Mouse (Mus musculus) thymus, adult 2 months (tissue): Measurements from ENCODE around the gene Bhlhe23. TPM values are rescaled to one million over a fixed set of nuclear protein-coding genes. Genes with fewer than 3 reads are reported as not detected.

Experiments used
- DNase-seq: peaks from one replicate; pipeline ENCODE4 v3.0.0; 2021
- H3K27ac ChIP-seq: fragments of 200-500 bp; 2 replicates; pipeline ENCODE4 v1.5.1; 2012; ENCODE audit warnings: low read length, control low read depth; ENCODE audit not compliant: control insufficient read depth, insufficient read depth
- H3K27me3 ChIP-seq: fragments of 200-500 bp; 2 replicates; pipeline ENCODE4 v1.6.1; 2012; ENCODE audit warnings: mild to moderate bottlenecking, low read length, moderate library complexity, mixed read lengths; ENCODE audit not compliant: control insufficient read depth, insufficient read depth
- H3K36me3 ChIP-seq: fragments of 200-500 bp; 2 replicates; pipeline ENCODE4 v1.6.1; 2012; ENCODE audit warnings: mild to moderate bottlenecking, low read length, moderate library complexity; ENCODE audit not compliant: control insufficient read depth, insufficient read depth
- H3K4me1 ChIP-seq: fragments of 200-500 bp; replicated peaks from 2 replicates; pipeline ENCODE4 v1.6.1; 2012; ENCODE audit warnings: low read length; ENCODE audit not compliant: control insufficient read depth, insufficient read depth
- H3K4me3 ChIP-seq: fragments of 200-500 bp; 2 replicates; pipeline ENCODE4 v1.5.1; 2012; ENCODE audit warnings: mild to moderate bottlenecking, low read length, control low read depth, moderate library complexity; ENCODE audit not compliant: control insufficient read depth, insufficient read depth
- CTCF ChIP-seq: fragments of 200-500 bp; IDR thresholded peaks from 2 replicates; pipeline ENCODE4 v1.5.1; 2012; ENCODE audit warnings: mild to moderate bottlenecking, control low read depth, low read length, moderate library complexity, borderline replicate concordance; ENCODE audit not compliant: control insufficient read depth, poor library complexity, insufficient read depth; ENCODE audit errors: extremely low read depth
- POLR2A ChIP-seq: fragments of 200-500 bp; IDR thresholded peaks from 2 replicates; pipeline ENCODE4 v1.6.1; 2012; ENCODE audit warnings: mild to moderate bottlenecking, low read length, control low read depth, moderate library complexity; ENCODE audit not compliant: control insufficient read depth, poor library complexity, insufficient read depth; ENCODE audit errors: extremely low read depth
- WGBS: fragments of 180-500 bp; shearing (Covaris S2); methylation state at CpG from one replicate; pipeline ENCODE4 v1.1.7; 2018; 5-methylcytosine and 5-hydroxymethylcytosine counted together
- polyA plus RNA-seq: library from polyadenylated mRNA; depleted of rRNA; stranded (reverse); fragments of >200 nt; gene quantifications from 2 replicates; pipeline ENCODE4 v1.2.3, GENCODE M21; 2012

The Bhlhe23 gene
- polyA plus RNA-seq, 1 experiment = 0.16 TPM

DNA sequence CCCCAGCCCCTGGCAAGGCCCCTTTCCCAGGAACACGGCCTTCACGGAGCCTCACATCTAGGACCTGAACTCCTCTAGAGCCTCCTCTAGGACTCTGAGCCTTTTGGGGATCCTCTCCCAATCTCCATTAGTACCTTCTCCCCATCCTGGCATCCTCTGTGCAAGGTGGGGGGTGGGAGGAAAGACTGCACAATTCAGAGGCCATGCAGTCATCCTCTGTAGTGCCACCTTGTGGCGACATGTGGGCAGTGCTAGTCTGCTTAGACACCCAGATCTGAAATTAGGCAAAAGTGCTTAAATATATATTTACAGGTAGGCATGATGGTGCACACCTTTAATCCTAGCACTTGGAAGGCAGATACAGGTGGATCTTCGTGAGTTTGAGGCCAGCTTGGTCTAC lies 15.0 kb upstream of the Bhlhe23 start:
- no peaks in the 10 kb centered on the region for H3K27me3 ChIP-seq
- peak; percentile 50 for DNase-seq
- no peak for TF ChIP-seq POLR2A
- TF ChIP-seq CTCF = peak; percentile 67; the same call in 1 of the 2 replicates
- no peak overlapping the region for H3K27ac ChIP-seq
- H3K4me1 ChIP-seq = no peaks in the 10 kb centered on the region
- H3K4me3 ChIP-seq = no peak overlapping the region
- 43% methylated on average over 4 of the region's 4 CpGs for WGBS
- H3K36me3 ChIP-seq = no peaks in the 10 kb centered on the region

DNA sequence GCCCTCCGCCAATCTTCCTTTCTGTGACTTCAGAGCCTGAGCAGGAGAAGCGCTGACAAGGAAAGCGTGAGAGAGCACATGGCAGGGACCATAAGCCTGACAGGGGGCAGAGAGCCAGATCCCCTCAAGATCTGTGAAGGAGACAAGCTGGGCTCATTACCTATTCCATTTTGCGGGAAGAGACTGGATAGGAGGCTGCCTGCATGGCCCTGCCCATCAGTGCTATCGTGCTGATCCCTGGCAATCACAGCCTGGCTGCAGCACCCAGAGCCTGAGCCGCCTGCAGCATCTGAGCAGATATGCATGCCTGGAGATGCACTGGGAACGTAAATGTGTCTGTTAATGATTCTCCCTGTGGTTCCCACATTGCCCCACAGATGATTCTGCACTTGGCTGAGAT lies 12.1 kb upstream of the Bhlhe23 start:
- H3K4me3 ChIP-seq = no peak overlapping the region
- no peaks in the 10 kb centered on the region for H3K4me1 ChIP-seq
- no peak for DNase-seq
- H3K27me3 ChIP-seq = no peaks in the 10 kb centered on the region
- WGBS = 17% methylated on average over 7 of the region's 7 CpGs
- TF ChIP-seq POLR2A = no peak
- TF ChIP-seq CTCF = no peak
- no peaks in the 10 kb centered on the region for H3K36me3 ChIP-seq
- no peak overlapping the region for H3K27ac ChIP-seq

DNA sequence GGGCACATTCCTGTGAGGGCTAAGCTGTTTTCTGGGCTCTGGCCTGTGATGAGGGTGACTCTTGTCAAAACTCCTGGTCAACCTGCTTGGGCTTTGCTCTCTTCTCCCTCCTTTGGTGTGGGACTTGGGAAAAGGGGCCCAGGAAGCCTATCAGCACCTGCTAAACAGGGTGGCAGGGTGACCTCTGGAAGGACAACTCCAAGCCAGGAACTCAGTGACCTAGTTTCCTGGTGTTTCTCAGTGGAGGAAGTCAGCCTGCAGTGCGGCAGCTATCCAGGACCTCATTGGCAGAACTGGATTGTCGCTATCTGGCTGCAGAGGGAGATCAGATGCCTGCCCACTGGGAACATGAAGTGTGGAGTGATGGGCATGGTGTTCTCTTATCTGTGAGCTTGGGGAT lies 11.7 kb upstream of the Bhlhe23 start:
- 26% methylated on average over 2 of the region's 2 CpGs for WGBS
- no peak for TF ChIP-seq POLR2A
- TF ChIP-seq CTCF = no peak
- no peak overlapping the region for H3K4me3 ChIP-seq
- H3K27me3 ChIP-seq = no peaks in the 10 kb centered on the region
- H3K4me1 ChIP-seq = no peaks in the 10 kb centered on the region
- H3K27ac ChIP-seq = no peak overlapping the region
- no peaks in the 10 kb centered on the region for H3K36me3 ChIP-seq
- DNase-seq = no peak

DNA sequence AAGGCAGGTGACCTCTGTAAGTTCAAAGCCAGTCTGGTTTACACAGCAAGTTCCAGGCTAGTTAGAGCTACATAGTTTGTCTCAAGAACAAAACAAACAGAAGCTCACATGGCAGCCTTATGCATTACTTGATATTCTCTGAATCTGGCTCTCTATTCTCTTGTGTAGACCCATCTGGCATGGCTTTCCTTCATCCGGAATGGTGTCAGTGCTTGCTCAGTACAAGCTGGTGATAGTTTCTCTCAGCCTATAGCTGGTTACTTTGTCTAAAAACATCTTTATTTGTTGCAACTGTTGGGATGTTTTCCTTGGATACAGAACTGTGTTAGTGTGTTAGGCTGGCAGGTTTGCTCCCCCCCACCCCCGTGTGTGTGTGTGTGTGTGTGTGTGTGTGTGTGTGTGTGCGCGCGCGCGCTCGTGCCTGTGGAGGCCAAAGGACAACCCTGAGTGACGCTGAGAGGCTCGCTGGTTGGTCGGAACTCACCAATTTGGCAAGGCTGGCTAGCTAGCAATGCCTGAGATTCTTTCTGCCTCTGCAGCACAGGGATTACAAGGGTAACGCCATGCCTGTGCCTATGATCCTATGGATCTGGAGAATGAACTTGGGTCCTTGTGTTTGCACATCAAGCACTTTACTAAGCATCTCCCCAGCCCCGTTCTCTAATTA lies 11.0 kb upstream of the Bhlhe23 start:
- Histone ChIP-seq H3K27me3 (no peaks in the 10 kb centered on the region), H3K4me1 (no peaks in the 10 kb centered on the region), H3K4me3 (no peak overlapping the region), H3K27ac (no peak overlapping the region), H3K36me3 (no peaks in the 10 kb centered on the region)
- TF ChIP-seq POLR2A = no peak
- TF ChIP-seq CTCF = no peak
- WGBS = 83% methylated on average over 13 of the region's 13 CpGs
- DNase-seq = no peak

DNA sequence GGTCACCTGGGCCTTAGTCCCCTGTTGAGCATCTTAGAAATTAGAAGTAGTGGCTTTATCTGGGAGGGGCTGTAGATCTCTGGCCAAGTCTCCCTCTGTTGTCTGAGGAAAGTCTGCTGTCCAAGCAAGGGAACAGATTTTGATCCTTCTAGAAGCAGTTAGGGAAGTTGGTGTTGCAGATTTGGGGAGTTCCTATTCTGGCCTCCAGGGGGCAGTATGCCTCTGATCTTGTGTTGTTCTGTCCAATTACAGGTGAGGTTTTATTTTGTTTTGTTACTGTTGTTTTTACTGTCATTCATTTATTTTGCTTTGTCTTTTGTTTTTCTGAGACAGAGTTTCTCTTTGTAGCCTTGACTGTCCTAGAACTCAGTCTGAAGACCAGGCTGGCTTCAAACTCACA lies 10.0 kb upstream of the Bhlhe23 start:
- no peaks in the 10 kb centered on the region for H3K36me3 ChIP-seq
- no peaks in the 10 kb centered on the region for H3K27me3 ChIP-seq
- DNase-seq = peak; percentile 30
- no peak overlapping the region for H3K4me3 ChIP-seq
- no peak overlapping the region for H3K27ac ChIP-seq
- no peak for TF ChIP-seq CTCF
- TF ChIP-seq POLR2A = no peak
- H3K4me1 ChIP-seq = no peaks in the 10 kb centered on the region

DNA sequence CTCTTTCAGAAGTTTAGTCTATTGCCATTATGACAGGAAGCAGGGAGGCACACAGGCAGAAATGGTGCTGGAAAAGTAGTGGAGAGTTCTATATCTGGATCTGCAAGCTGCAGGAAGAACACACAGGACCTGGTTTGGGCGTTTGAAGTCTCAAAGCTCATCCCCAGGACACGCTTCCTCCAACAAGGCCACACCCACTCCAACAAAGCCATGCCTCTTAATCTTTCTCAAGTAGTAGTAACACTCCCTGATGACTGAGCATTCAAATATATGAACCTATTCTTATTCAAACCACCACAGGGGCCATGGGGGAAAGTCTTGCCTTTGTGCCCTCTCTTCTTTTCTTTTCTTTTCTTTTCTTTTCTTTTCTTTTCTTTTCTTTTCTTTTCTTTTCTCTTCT lies 3.6 kb upstream of the Bhlhe23 start:
- 12% methylated on average over 2 of the region's 2 CpGs for WGBS
- TF ChIP-seq POLR2A = no peak
- TF ChIP-seq CTCF = no peak
- Histone ChIP-seq H3K36me3 (no peaks in the 10 kb centered on the region), H3K27me3 (peaks cover 10% of the 10 kb centered on the region), H3K4me3 (no peak overlapping the region), H3K27ac (no peak overlapping the region), H3K4me1 (no peaks in the 10 kb centered on the region)
- no peak for DNase-seq
